Mouse (Mus musculus) MN1 (cell line): Measurements from ENCODE around the gene Fam102b.
A peak's percentile ranks its signal among the peaks of the same experiment; 100 is the strongest.

Source experiments
- DNase-seq: peaks from one replicate; pipeline ENCODE4 v3.0.0-alpha.2; 2016; ENCODE audit warnings: low spot score

Fam102b gene

DNA sequence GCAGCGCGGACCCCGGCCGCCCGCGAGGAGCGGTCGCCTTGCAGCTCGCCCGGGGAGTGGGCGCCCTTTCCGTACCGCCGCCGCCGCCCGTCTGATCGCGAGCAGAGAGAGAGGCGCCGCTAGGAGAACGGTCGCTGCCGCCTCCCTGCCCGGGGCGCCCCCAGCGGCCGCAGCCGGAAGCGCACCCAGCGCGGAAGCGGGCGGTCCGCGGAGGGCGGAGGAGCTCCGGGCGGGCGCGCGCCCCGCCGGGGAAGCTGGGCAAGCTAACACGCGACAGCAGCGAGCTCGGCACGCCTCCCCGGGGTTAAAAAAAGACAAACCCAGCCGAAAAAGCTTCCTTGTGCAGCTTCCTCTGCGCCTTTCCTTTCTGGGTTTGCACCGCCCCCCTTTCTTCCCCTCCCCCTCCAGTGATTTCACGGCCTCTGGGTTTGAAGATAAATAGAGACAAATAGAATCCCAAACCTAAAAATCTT lies at the start of gene Fam102b:
Gene Fam102b (minus strand): TSS at position 93 of the 473 bp plus-strand sequence.
- DNase-seq: peak; percentile 93

DNA sequence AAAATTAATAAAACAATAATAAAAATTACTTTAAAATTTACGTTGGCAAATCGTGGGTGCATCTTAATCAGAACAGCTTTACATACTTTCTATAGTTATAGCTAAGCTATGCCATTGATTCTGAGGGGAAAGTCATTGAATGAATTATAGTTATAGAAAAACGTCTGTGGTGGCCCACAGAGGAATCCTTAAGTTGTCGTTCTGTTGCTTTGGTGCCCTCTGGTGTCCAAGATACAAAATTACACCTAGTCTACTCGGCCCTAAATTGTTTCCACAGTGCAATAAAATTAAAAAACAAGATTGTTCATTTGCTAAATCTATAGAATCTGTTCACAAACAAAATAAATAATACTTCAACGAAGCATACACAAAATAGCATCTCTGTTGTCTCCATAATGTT lies 35.6 kb upstream of the Fam102b start:
- DNase-seq: peak; percentile 72

DNA sequence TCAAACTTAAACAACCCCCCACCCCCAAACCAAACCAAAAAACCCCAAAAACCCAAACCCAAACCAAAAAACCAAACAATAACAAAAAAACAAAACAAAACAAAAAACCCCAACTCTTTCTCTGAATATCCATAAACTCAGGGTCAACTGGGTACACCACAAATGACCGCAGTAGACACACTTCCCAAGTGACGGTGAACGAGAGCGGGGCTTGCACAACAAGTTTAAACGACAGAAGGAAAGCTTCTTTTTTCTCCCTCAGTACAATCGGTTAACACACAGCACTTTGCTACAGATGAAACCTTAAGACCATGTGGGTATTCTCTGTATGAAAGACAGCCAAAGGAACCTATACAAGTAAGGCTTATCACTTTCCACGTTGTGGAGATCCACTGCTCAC lies 35.0 kb upstream of the Fam102b start:
- DNase-seq: no peak

DNA sequence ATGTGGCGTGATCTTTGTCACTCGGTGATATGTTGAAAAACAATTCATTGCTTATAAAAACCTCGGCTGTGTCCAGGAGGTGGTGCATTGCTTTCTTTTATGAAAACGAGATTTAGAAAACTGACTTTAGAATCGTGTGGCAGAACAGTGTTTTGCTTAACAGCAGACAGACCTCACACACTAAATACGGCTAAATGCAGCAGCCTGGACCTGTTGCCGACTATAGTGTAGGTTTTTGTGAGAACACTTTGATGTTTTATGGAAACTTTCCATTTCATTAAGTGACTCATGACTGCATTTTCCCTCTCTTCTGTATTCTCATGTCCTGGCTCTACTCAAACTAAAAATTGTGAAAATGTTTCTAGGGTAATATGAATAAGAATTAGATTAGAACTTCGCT lies 32.5 kb upstream of the Fam102b start:
- DNase-seq: no peak

DNA sequence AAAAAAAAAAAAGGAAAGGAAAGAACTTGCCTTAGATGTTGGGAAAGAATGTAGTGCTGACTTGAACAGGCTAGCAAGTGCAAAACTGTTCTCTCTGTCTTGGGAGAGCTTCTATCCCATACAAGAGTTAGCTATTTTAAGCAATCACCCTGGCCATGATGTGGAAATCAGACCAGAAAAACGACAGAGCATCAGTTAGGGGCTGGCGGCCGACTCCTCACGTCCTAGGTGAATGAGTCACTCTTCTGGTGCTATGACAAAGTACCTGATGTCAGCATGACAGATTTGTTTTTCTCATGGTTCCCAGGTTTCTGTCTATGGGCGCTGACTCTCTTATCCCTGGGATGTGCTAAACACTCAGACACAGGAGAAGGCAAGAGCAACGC lies 24.5 kb upstream of the Fam102b start:
- DNase-seq: no peak

DNA sequence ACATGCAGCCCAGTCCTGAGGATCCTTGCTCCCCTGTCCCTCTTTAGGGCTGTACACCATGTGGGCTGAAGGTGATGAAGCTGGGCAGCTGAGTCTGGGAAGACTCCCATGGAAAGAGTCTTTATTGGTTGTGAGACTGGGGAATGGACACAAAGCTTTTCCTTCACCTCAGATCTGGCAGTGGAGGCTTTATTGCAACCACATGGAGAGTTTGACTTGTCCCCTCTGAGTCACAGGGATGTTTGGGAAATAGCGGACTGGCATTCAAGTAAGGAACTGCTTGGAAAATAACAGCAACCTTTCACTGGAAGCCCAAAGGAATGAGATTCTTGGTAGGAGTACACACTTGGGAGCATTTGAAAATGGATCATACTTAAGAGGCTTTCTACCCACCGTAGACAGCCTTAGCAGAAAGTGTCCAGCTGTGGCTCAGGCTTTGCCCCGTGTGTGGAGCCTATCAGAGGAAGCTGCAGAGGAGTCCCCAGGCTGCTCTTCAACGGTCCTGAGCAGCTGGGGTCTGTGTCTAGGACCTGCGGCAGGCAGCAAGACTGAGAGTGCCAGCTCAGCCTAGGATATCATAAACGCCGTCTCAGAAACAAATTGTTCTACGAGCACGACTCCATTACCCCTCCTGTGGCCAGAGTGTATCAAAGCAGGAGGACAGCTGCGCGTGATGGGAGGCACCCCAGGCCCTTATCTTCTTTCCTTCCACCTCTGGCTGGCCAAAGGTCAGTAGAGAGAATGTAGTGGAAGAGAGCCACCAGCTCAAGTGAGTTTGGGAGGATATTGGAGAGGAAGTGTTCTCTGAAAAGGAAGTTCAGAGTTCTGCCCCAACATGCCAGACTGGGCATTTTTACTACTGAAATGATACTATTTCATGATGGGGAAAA lies 23.9 kb upstream of the Fam102b start:
- no peak for DNase-seq

DNA sequence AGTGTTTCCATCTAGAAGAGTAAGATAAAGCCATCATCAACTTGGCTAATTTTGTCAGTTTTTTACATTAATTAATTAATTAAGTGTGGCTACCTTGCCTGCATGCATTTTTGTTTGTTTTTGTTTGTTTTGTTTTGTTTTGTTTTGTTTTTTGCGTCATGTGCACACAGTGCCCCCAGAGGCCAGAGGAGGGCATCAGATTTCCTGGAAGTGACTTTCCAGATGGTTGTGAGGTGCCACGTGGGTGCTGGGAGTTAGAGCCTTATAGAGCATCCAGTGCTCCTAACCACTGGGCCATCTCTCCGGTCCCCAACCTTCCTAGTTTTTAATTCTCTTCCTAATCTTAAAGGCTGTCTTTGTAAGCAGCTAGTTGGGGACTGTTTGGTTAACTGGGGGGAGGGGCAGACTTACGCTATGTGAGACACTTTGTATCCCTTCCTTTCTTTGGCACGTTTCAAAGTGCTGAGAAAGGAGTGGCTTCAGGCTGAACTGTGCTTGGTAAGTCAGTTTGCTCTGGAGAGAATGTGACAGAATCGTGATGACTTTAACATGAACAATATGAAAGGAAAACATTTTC lies 20.4 kb upstream of the Fam102b start:
- DNase-seq: no peak

DNA sequence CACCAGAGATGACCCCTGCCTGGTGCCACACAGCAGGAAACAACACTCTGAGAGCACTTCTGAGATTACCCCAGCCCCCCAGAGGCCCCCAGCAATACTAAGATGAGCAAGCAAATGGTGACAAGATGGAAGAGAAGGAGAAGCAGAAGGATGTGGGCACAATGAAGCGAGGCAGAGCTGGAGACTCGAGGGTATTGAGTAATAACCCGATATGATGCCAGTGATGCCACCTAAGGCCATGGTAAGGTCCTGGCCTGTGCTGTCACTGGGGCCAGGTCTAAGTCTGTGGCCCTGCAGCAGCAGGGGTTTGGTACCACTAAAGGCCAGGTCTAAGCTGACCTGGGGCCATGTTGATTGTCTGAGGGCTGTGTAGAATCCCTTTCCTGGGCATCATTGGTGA lies 19.0 kb upstream of the Fam102b start:
- no peak for DNase-seq

DNA sequence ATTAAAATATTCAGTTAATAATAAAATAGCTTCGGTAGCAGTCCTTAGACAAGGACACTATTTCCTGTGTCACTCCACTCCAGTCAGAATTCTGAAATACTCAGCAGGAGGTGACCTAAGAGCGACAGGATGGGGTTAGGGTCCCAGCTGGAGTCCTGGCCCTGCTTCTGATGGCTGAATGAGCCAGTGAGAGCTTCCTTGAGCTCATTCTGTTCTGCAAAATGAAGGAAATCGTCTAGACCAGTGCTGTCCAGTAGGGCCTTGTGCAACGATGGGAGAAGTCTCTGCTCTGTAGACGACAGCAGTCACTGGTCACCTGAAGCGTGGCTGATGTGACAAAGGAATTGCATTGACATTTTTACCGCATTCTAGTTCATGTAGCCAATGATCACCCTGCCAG lies 16.0 kb upstream of the Fam102b start:
- DNase-seq: no peak

DNA sequence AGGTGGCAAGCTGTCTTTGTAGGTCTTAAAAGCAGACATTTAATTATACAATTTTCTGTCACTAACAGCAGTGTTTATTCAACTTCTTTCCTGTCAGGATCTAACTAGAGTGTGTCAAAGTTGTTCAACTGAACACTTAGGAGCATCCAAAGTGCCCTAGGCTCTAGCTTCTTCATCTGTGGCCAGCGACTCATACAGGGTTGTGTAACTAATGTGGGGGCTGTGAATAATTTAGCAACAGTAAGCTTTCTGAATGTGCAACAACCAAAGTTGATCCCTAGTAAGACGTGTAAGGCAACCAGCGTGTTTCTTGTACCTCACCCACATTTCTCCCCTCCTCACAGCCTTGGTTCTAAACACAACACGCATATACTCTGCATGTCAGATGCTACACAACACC lies 13.5 kb upstream of the Fam102b start:
- DNase-seq: no peak

DNA sequence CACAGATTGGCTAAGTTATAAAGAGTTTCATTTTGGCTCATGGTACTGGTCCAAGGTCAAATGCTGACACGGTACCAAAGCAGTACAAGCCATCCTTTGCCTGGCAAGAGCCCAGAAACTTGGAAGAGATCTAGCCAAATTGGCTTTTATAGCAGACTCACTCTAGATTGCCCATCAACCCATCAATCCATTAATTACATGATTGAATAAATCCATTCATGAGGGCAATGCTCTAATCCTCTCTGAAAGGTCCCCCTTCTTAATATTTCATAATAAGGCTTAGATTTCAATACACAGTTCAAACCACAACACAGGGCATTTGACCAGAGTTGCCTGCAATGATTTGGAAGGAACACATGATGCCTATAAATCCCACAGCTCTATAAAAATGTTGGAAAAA lies 7.0 kb upstream of the Fam102b start:
- DNase-seq: no peak

DNA sequence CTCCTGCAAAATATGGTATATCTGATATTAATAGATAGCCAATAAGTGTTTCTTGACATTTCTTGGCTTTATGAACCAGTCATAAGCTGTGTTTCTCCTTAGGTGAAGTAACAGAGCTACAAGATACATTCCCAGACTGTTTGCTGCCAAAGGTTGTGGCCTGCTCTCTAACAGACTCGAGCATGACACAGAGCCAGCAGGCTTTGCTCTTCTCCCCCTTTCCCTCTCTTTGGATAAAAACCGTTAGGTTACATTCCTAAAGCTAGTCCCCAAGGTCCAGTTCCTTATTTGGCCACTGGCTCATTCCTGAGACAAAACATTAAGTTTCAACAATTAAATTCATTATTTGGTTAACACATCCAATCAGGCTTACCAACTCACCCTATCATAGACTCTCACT lies 4.9 kb upstream of the Fam102b start:
- no peak for DNase-seq

DNA sequence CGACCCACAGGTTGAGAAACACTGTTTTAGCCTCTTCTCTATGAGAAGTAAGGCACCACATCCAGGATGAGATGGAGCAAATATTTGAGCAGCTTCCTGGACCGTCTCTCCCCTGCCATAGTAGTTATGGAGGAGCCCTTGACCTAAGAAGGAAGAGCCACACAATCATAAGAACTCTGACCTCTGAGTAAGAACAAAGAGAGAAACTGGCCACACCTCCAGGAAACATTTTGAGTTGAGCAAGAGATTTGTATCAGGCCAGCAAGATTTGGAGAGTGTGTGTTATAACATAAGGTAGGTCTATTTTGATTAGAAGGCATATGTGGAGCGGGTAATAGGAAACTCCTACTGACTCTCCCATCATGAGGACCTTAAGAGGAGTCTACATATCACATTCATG lies 4.2 kb upstream of the Fam102b start:
- DNase-seq: no peak

DNA sequence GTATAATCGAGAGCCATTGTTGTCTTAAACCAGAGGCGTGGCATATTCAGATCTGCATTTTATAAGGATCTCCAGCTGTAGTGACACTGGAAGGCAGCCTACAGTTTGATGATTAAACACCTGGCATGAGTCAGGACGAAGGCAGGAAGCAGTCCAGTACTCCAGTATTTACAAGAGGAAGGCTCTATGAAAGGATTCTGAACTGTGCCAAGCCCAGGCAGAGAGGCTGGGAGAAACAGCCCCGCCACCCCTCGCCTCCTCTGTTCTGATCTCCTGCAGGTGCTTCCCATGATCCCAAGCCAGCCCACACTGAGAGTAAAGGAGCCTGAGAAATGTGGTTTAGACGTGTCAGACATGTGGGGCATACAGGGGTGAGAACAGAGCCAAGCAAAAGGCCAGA lies 3.4 kb upstream of the Fam102b start:
- no peak for DNase-seq

DNA sequence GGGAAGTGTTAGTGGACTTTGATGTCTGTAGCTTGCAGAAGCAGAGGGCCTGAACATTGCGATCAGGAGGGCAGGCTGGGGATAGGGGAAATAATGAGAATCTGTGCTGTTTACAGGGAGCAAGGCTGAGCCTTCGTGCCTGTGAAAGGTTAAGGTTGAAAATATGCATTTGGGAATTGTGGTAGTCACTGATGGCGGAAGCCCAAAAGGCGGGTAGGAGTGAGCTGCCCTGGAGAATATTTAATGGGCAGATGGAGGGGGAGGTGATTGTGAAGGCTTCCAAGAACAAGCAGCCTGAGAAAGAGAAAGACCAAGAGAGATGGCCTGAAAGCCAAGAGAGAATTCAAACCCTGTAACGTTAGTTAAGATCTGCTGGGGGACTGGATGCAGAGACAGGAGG lies 2.3 kb upstream of the Fam102b start:
- no peak for DNase-seq

DNA sequence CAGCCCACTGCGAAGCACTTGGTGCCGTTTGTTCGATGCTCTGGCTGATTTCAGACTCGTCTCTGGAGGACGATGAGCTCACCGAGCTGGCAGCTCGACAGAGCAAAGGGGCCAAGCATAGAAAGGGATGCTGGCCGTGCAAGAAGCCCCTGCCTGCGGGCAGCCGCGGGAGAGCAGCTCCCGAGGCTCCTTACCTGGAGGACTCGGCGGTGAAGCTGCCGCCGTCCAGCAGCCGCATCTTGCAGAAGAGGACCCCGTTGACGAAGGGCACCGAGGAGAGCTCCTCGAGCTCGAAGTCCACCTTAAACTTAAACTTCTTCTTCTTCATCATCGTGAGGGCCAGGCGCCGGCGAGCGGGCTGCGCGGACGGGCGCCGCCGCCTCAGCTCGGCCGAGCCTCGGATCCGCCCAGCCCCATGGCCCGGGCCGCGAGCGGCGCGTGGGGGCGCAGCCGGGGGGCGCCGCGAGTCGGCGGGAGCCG lies 376 bp downstream of the Fam102b start:
- DNase-seq: peak; percentile 71

DNA sequence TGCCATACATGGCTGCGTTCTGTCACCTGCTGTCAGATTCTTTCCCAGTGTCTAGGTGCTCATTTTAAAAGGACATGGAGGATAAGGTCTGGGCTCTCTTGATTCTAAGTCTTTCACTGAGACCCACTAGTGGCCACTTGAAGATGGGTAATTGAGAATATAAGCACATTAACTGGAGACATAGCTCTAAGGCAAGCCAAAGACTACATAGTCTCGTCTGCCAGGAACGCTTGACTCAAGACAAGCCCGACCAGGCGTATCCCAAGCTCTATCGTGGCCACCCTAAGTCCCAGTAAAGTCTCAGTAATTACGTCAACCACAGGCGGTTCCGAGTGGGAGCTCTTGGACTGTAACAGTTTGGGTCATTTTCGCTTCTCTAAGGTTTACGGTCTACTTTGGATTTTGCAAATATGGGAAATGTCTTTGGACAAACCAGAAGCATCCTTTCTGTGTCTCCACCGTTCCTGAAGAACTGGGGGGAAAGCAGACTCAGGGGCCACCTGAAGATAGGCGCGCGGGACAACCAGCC lies 881 bp downstream of the Fam102b start:
- DNase-seq: peak; percentile 45

DNA sequence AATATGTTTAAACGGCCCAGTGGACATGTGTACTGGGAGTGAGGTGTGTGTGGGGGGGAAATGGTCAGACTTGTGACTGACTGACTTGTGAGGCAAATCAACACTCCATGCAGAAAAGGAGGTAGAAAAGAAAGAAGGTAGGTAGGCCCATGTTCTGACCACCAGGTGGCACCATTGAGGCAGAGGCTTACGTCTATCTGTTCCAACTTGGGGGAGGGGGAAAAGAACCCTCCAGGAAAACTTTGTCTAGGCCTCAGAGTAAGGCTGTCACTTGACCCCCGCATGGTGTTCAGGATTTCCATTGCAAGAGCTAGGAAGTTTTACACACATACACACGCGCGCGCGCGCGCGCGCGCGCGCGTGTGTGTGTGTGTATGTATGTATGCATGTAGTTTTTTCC lies 1.8 kb downstream of the Fam102b start:
- peak; percentile 77 for DNase-seq

DNA sequence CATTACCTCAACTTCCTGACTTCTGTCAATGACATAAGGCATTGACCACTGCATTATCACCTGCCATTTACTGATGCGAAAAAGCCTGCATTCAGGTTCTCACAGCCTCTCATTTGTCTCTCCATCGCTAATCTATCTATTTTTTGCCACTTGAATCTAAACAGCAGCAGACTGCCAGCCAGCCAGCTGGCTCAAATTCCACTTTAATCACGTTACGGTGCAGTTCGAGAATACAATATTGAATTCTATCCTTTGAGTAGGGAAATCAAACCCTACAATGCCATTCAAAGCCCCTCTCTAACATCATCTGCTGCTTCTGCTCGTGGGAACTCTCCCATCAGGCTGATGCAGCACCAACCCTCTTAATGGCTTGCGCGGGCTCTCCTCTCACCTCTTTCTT lies 4.3 kb downstream of the Fam102b start:
- no peak for DNase-seq

DNA sequence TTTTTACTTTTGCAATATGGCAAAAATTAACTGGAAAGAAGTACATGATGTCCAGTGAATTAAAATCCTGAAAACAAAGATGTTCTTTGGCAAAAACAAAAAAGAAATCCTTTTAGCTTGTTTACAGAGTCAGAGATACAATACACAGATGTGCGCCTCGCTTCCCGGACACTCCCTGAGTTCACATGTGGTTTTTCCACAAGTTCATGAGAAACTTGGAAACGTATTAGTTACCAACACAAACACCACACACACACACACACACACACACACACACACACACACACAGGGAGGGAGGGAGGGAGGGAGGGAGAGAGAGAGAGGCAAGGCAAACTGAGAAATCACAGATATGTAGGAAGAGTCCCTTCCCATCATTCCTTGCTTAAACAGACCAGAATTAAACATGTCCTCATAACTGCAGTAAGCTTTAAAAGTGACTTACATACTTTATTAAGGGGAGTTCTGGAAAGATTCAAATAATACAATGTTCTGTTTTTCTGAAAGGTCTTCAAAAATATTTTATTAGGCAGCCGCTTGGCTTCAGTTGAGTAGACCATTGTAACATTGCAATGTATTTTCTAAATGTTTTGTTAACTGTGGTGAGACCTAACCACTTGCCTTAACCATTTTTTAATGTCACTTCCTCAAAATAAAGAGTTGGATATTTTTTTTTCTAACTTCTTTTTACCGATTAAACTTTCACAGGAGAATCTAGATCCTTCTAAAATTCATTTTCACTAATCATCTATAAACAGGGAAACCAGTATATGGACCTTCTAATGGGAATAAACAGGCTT lies 5.5 kb downstream of the Fam102b start:
- DNase-seq: no peak

DNA sequence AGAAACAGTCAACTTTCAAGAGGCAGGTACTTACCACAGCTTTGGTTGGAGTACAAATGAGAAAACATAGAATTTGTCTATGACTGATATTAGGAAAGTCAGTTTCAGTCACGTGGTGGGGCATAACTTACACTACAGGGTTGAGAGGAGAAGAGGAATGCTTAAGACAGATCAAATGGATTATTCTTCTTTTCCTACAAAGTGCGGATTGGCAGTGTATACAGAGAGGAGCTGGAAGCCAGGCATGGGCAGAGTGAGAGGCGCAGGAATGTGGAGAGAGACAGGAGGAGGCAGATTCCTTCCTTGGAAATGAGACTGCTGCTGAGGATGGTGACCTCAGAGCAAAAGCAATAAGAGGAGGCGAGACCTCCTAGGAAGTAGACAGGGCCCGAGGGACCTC lies 9.1 kb downstream of the Fam102b start:
- DNase-seq: no peak

DNA sequence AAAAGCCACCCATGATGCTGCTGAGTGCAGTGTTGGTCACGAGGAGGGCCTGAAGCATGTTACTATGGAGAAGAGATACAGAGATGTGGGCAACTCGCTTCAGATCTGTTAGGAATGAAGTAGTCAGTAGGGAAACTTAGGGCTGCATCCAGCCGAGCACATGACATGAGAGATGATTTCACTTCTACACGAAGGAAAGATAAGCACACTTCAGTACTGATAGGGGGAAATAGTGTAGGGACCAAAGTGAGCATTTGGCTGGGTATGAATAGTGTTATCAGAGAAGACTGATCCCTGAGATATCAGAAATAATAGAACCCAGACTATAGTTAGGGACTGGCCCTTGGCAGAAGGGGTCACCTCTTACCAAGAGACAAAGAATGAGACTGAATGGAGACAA lies 14.8 kb downstream of the Fam102b start:
- DNase-seq: no peak
